Mouse (Mus musculus): ENCODE measurements around the gene Tmem251. TPM values are rescaled to one million over a fixed set of nuclear protein-coding genes. Genes with fewer than 3 reads are reported as not detected.

Tmem251 gene
- polyA plus RNA-seq, 1 experiment from 2014 or later = 11.5 TPM

DNA sequence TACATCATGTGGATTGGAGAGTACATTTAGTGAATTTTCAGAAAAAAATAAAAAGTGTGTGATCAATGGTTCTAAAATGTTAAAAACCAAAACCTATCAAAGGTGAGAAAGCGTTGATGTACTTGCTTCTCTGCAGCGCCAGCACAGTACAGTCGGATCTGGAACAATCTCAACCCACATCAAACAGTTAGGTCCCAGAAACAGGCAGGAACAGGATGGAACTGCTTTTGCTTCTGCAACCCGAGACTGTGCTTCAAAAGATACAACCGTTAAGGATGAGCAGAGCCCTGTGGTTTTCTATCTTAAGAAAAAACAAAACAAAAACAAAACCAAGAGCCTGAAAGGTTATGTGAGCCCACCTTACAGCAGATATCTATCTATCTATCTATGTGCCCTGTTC is 39.3 kb downstream of the Tmem251 start:
- H3K4me1 ChIP-seq (replicated peaks) = no peaks in the 10 kb centered on the region
- 89% methylated on average over 5 of the region's 5 CpGs for WGBS
- no peaks in the 10 kb centered on the region for H3K27me3 ChIP-seq
- no peak overlapping the region for H3K4me2 ChIP-seq
- peaks cover 64% of the 10 kb centered on the region for H3K36me3 ChIP-seq
- no peak overlapping the region for H3K4me3 ChIP-seq (replicated peaks)
- no peaks in the 10 kb centered on the region for H3K9me3 ChIP-seq
- no peak for ATAC-seq (ENCODE audit: insufficient number of reproducible peaks, insufficient read depth, low FRiP score, low TSS enrichment, low read depth)
- no peak overlapping the region for H3K9ac ChIP-seq (replicated peaks)
- no peak overlapping the region for H3K27ac ChIP-seq

DNA sequence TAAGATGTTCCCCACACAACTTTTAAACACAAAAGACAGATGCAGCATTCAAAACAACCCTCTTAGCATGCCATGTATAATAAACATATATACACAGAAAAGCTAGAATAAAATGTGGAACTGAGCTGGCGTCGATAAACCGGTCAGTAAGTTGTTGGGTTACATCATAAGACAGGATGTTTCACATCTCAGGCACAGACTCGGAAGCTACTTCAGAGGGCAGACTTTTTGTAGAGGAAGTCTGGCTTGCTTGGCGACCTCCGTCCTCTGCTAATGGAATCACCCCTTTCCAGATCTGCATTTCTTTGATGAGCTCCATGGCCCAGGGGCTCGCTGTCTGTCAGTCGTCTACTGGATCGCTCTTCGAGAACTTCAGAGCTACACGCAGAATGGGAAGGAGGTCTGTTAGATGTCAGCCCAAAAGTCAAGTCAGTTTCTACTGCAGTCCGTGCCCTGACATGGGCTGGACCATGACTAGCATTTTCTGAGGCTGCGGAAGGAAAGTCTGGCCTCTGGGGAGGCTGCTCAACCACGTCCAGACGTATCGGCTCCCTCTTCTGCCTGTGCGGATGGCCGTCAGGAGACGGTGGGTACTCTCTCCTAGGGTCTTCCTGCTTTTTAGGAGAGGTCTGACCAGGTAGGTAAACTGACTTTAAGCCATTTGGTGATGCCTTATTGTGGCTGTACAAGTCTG is 41.5 kb downstream of the Tmem251 start:
- WGBS = 86% methylated on average over 19 of the region's 19 CpGs
- Histone ChIP-seq H3K36me3 (peaks cover 80% of the 10 kb centered on the region), H3K9me3 (no peaks in the 10 kb centered on the region)

DNA sequence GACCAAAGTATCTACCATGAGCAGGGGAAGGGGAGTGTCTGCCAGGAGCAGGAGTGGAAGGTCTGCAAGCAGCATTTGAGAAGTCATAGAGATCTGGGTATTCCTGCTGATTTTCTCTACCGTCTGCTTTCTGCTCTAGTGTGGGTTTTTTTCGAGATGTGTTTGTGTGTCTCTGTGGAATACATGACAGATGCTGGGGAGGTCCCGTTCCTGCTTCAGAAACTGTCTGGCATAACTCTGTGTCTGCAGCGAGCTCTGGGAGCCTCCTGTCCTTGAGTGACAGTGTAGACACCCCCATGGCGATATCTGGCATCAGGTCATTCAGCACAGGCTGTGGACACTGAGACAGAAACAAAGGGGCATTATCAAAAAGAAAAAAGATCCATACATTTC is 42.0 kb downstream of the Tmem251 start:
- Histone ChIP-seq H3K9me3 (no peaks in the 10 kb centered on the region), H3K9ac (replicated peaks) (no peak overlapping the region), H3K27me3 (no peaks in the 10 kb centered on the region), H3K4me3 (replicated peaks) (no peak overlapping the region), H3K27ac (no peak overlapping the region), H3K4me2 (no peak overlapping the region), H3K4me1 (replicated peaks) (no peaks in the 10 kb centered on the region), H3K36me3 (peaks cover 86% of the 10 kb centered on the region)
- WGBS = 89% methylated on average over 5 of the region's 5 CpGs
- no peak for ATAC-seq (ENCODE audit: insufficient number of reproducible peaks, insufficient read depth, low FRiP score, low TSS enrichment, low read depth)

More for the DNA sequence above, 41.5 kb downstream of the Tmem251 start:
- no peak for ATAC-seq (ENCODE audit: insufficient number of reproducible peaks, insufficient read depth, low FRiP score, low TSS enrichment, low read depth)
- H3K4me1 ChIP-seq (replicated peaks) = no peaks in the 10 kb centered on the region
- H3K27ac ChIP-seq = no peak overlapping the region
- H3K4me3 ChIP-seq (replicated peaks) = no peak overlapping the region
- no peak overlapping the region for H3K4me2 ChIP-seq
- no peak overlapping the region for H3K9ac ChIP-seq (replicated peaks)
- H3K27me3 ChIP-seq = no peaks in the 10 kb centered on the region

DNA sequence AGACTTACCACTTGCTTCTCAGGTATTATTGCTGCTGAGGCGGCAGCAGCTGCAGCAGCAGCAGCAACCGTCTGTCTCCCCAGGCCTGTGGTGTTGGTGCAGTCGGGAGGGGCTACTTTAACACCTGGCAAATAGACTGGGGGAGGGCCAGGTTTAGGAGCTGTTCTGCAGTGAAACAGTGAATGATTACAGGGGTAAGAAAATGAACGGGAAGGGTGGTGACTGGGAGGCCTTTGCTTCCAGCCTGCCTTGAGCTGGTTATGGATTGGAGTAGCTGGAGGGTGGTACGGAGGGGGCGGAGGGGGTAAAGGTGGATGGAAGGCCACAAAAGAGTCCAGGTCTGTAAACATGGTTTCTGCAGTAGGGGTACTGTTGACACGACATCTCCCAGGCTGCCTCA is 44.4 kb downstream of the Tmem251 start:
- no peak for ATAC-seq (ENCODE audit: insufficient number of reproducible peaks, insufficient read depth, low FRiP score, low TSS enrichment, low read depth)
- H3K9me3 ChIP-seq = no peaks in the 10 kb centered on the region
- peaks cover 92% of the 10 kb centered on the region for H3K36me3 ChIP-seq
- 80% methylated on average over 7 of the region's 7 CpGs for WGBS
- H3K4me1 ChIP-seq (replicated peaks) = no peaks in the 10 kb centered on the region
- no peak overlapping the region for H3K27ac ChIP-seq
- H3K9ac ChIP-seq (replicated peaks) = no peak overlapping the region
- H3K4me2 ChIP-seq = no peak overlapping the region
- H3K4me3 ChIP-seq (replicated peaks) = no peak overlapping the region
- H3K27me3 ChIP-seq = no peaks in the 10 kb centered on the region

Other genes starting within 250 kb of the Tmem251 start
- gene Chga, start 188.8 kb upstream of the Tmem251 start, polyA plus RNA-seq (2016; fragmentation: Nextera tagmentation; extraction: Ambion mirVana) = 0.33 and 0.70 TPM in 2 replicates
- 8.9 and 9.8 TPM in 2 replicates for gene Itpk1, start 38.8 kb upstream of the Tmem251 start, polyA plus RNA-seq (2016; fragmentation: Nextera tagmentation; extraction: Ambion mirVana)
- 26.0 and 34.1 TPM in 2 replicates for gene Moap1, start 101 bp upstream of the Tmem251 start, polyA plus RNA-seq (2016; fragmentation: Nextera tagmentation; extraction: Ambion mirVana)
- gene Gm28051, start 14.0 kb downstream of the Tmem251 start, polyA plus RNA-seq (2016; fragmentation: Nextera tagmentation; extraction: Ambion mirVana) = not detected in 2 replicates
- 39.9 and 46.3 TPM in 2 replicates for gene Gon7, start 14.0 kb downstream of the Tmem251 start, polyA plus RNA-seq (2016; fragmentation: Nextera tagmentation; extraction: Ambion mirVana)
- gene Ubr7, start 14.2 kb downstream of the Tmem251 start, polyA plus RNA-seq (2016; fragmentation: Nextera tagmentation; extraction: Ambion mirVana) = 46.7 and 47.7 TPM in 2 replicates
- gene Gm20604, start 14.9 kb downstream of the Tmem251 start, polyA plus RNA-seq (2016; fragmentation: Nextera tagmentation; extraction: Ambion mirVana) = 29.9 and 34.0 TPM in 2 replicates
- 27.4 and 28.8 TPM in 2 replicates for gene Btbd7, start 134.7 kb downstream of the Tmem251 start, polyA plus RNA-seq (2016; fragmentation: Nextera tagmentation; extraction: Ambion mirVana)
- gene Cox8c, start 155.6 kb downstream of the Tmem251 start, polyA plus RNA-seq (2016; fragmentation: Nextera tagmentation; extraction: Ambion mirVana) = not detected in 2 replicates
- 0.24 and 0.26 TPM in 2 replicates for gene Unc79, start 205.1 kb downstream of the Tmem251 start, polyA plus RNA-seq (2016; fragmentation: Nextera tagmentation; extraction: Ambion mirVana)

Data from limb, embryonic 12.5 days (tissue).